Mouse (Mus musculus) spleen, postnatal 4 days (tissue): ENCODE measurements at regions not wholly inside any gene's neighbourhood (a gene's known extent, or its start where the extent isn't known, plus 50 kb on each side); places are given as distances from the start of the nearest gene placed in this dataset.

Experiments used
- DNase-seq, 2 experiments: peaks; one replicate each; pipeline ENCODE4 v3.0.0; 2022; ENCODE audit warnings: low spot score in 2 of 2

DNA sequence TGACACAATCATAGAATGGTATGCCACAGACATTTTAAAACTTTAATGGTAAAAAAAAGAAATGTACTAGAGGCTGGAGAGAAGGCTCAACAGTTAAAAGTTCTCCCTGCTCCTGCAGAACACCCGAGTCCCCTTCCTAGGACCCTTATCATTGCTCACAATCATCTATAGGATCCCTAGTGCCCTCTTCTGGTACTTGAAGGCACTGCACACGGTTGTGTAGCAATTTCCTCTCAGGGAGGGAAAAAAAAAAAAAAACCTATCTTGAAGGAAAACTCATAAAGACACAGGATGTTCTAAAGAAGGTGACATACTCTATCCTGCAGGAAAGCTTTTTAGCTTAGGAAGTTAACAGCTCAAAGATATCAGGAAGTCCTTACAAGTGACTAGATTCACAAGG is 154.4 kb upstream of the Lmcd1 start:
- no peak for DNase-seq

DNA sequence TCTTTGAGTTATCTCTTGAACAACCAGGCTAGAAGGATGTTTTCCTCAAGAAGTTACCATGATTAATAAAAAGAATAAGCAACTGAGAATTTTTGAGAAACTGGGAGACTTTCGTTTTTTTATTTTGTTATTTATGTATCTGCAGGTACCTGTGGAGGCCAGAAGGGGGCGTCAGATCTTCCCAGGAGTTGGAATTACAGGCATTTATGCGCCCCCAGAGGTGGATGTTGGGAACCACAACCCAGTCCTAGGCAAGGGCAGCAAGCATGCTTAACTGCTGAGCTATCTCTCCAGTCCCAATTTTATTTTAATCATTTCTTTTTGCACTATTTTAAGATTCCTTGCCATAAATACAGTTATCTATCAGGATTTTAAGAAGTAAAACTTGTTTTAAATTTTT is 140.0 kb upstream of the Lmcd1 start:
- no peak for DNase-seq

DNA sequence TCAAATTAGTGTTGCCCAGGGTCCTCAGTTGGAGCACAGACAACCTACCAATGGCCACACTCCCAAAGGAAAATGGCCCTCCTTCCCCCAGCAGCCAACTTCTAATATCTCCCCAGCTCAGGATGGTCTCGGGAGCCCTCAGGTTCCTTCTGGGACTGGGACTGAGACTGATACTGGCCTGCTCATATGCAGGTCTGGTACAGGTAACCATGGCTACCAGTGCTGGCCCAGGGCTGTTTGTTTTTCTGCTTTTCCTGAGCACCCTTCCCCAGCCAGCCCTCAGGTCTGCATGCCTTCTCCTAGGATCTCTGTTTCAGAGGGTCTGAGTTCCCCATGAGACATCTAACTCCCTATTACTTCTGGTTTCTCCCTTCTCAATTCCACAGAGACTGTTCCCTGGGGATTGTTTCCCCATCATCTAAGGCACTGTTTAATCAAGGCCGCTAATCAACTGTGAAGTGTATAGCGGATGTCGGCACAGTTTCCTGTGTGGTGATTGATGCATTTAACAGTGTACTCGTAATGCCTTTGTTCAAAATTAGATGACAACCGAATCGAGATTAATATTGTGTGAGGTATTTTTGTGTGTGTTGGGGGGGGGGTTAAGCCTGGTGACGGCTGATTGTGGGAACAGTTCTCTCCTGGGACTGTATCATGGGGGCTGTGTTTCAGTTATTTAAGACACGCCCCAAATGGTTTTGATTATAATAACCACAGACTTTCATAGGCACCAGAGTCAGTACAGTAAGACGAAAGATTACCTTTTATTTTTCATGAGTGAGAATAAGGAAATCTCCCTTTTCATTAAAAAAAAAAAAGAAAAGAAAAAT is 120.8 kb upstream of the Lmcd1 start:
- DNase-seq: no peak

DNA sequence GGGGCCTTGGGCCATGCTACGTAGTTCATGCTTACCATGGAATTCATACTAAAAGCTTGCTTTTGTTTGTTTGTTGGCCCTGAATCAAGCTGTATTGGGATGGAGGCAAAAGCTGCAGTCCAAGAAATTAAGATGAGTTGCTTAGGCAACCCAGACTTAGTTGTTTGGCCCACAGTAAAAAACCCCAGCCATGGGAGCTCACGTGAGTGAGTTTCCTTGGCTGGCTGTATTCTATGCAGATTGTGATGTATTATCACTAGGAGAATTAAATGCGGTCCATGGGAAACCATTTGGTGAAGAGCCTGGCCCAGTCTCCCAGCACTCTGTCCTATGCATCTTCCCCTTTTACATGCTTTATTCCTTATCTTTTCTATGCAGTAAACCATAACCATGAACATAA is 106.1 kb upstream of the Lmcd1 start:
- DNase-seq: no peak

DNA sequence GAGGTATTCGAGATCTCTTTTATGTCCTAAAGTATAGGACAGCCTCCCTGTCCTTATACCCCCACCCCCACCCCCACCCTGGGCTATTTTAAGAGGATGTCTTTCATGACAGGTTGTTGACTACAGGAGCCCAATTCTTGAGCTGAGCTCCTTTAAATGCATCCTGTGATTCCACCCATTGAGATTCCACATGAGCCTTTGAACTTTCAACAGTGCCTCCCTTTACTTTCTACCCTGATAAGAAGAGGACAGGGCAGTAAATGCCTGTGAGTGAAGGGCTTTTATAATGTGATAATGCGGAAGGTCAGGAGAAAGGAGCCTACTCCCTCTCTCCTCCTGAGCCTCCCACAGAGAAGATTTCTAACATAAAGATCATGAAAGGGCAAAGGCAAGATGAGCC is 97.2 kb upstream of the Lmcd1 start:
- no peak for DNase-seq

DNA sequence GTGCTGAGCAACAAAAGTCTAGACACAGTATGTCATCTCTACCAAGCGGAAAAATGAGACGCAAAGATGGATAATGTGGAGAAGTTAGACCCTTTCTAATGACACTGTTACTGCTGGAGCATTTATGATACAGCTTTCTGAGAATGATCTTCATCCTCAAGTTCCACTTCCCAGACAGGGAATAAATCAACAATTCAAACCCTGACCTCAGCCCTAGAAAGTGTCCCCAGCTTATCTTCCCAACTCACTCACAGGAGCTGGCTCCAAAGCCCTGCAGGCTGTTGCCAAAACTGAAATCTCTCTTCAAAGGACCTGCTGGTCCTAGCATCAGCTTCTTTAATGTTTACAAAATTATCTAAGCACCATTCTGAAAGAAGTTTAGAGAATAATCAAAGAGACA is 85.9 kb upstream of the Lmcd1 start:
- no peak for DNase-seq

DNA sequence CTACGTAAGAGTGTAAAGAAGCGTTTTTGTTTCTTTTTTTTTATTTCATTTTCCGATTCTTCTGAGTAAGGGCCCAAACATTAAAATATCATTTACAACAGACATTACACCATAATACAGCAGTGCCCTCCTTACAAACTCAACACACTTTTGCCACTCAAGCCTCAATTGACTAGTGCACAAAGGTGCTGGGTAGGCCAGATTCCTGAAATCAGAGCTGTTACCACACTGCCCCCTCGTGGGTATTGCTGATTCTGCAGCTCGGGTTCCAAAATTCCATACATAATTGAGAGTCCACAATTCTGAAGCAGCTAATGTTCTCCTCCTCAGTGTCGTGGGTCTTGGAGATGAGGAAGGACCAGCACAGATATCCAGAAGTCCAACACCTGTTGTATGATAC is 82.5 kb upstream of the Lmcd1 start:
- DNase-seq: no peak

DNA sequence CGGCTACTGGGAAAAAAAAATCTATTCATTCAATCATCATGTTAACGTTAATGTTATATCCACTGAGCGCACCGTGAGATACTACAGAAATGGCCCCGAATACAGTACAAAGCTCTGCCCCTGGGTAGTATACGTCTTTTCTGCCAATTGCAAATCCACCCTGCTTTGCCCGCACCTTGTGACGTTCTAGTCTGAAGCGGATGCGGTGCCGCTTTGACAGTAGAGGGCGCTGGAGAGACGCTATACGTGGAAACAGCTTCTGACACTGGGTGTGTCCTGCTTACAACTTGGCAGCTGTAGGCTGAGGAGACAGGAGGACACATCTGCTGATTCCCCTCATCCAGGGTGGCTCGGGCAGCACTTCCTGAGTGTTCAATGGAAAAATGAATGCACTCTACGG is 76.1 kb upstream of the Lmcd1 start:
- peak; percentile 54 to 79 for DNase-seq

DNA sequence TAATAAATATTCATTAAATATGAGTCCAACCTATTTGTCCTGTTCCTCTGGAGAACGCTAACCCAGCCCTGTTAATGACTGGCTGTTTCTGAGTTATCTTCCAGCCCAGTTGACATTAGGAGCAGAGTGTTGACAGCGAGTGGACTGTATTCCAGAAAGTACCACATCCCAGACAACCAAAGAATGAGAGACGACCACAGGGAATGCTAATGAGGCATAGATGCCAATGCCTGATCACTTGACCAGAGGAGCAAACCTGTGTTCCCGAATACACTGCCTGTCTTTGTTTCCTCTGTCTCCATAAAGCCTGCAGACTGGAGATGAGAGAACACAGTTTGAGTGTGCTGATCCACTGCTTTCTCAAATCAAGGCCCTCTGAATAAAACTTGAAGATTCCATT is 74.3 kb upstream of the Lmcd1 start:
- no peak for DNase-seq

DNA sequence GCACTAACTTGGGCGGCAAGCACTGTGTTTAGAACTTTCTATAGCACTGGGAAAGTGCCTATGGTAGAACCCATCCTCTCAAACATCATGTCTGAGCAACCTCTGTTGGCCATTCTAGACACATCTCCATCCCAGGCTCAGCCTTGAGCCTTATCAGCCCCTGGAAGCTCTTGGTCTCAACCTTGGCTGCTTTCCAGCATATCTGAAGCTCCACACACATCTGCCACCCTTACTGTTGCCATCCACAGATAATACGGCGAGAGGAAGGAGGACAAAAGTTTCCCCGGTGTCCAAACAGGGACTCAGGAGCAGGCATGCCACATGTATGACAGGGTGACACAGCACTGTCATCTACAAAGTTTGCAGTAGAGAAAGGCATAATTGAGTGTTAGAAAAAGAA is 71.4 kb upstream of the Lmcd1 start:
- no peak for DNase-seq

DNA sequence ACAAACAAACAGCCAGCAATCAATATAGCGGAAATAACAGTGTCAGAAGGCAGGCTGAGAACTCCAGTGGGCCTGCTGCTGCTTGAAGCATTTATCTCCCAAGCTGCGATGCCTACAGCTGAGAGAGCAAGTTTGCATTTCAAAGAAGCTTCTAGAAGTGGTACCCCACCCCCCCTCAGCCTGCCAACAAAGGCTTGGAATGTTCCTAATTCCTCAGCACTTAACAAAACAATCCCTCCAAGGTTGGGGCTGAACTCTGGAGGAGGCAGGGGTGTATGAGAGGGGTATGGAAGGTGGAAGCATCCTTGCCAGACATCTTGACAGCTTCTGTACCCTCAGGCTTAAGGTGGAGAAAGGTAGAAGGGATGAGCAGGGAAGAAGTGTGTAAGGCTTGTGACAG is 70.2 kb upstream of the Lmcd1 start:
- no peak for DNase-seq

DNA sequence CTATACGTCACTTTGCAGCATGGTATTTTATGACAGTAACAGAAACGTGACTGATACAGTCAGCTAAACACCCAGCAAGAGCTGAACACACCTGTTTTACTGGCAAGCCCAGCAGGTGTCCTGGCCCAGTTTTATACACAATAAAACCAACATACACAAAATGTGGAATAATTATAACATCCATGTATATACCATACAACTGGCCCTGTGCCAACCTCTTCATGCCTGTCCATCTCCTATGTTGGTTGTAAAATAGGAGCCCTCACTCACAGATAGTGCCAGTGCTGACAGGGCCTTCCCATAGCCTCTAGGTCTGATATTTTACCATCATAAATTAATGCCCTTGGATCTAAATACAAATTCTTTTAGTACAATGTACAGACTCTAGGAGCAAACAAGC is 68.6 kb upstream of the Lmcd1 start:
- no peak for DNase-seq

DNA sequence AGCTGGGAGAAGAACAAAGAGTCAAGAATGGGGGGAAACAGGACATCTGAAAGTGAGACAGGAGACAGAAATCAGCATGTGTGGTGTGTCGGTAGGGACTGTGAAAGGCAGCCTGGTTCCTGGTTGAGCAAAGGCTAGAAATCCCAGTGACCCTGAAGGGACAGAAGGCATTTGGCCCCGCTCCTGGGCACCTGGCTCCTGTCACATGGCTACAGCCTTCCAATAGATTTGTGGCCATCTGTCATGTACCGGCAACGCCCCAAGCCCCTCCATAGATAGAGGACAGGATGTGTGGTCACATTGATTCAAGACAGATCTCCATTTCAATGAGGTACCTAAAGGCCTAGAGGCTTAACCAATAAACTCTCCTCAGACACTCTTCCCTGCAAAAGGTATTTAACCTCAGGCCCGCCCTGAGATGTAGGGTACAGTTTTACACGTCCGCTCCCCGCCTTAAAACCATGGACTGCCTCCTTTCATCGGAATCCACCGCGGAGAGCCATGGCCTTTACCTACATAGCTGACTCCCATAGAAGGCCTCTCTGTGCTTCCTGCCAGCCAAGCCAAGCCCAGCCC is 68.0 kb upstream of the Lmcd1 start:
- no peak for DNase-seq

DNA sequence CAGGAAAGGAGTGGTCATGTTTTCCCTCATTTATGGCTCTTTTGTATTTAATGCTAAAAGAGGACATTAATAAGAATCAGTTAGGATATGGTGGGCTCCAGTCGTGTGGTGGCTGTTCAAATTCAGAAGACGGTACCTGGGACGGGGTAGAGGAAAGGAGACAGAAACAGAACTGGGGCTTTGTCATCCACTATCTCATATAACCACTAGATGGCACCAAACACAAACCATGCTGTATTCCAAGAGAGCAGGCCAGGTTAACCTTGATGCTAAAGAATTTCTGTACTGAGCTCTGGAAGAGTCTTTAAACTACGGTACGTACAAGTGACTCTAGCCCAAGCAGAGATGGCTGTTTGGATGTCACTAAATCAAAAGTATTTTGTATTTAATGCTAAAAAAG is 66.3 kb upstream of the Lmcd1 start:
- no peak for DNase-seq

DNA sequence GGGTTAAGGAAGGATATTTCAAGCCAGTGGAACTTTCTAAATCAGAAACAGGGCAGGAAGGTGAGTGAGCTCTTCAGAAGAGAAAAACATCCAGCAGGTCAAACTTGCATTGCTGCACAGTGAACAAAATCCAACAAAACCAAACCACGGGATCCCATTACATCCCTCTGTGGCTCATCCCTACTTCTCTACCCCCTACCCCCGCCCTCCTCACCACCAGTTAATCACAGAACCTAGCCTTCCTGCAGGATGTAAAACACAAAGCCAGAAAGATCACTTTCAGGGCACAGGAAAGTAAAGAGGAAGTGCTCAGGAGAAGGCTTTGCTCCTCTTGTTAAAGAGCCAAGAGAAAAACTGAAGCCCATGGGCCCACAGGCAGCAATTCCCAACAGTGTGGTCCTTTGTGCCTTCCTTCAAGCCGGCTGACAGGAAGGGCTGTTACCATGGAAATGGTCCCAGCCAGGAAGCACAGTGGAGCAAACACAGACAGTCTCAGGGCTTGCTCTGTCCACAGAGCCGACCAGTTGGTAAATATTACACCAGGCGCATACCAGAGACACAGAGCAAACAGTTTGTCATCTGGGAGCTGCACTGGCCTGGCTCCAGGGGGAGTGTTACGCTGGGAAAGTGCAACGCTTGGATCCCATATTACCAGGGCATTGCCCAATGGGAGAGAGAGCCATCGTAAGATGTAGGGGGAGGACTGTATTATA is 63.2 kb upstream of the Lmcd1 start:
- no peak for DNase-seq

DNA sequence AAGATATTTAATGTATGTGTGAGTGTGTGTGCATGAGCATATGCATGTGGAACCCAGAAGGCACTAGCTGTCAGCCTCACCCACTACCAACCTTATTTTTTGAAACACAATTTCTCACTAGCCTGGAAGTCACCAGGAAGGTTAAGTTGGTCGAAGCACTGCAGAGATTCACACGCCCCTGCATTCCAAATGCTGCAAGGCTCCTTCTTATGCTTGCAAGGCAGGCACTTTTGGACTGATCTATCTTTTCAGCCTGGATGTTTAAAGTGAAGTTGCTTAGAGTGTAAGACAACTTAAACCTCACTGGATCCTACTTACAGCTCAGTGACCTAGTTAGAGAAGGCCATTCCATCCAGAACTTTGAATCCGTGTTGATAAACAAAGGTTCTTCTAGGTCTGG is 56.7 kb upstream of the Lmcd1 start:
- DNase-seq: no peak

DNA sequence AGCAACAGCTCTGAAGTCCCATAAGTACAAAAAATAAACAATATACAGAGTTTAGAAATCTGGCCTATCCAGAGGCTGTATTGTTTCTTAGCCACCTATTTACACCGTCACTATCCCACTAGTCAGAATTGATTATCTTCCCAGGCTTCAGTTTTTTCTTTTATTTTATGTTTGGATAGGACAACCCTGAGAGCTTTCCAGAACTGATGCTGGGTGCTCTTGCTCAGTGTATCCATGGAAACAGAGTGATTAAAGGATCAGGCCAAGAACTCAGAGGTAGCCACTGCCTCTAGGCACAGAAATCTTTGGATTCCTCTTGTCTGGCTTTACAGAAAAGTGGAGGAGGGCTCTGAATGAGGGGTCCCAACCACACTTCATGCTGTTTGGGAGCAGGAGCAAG is 55.3 kb upstream of the Lmcd1 start:
- no peak for DNase-seq

DNA sequence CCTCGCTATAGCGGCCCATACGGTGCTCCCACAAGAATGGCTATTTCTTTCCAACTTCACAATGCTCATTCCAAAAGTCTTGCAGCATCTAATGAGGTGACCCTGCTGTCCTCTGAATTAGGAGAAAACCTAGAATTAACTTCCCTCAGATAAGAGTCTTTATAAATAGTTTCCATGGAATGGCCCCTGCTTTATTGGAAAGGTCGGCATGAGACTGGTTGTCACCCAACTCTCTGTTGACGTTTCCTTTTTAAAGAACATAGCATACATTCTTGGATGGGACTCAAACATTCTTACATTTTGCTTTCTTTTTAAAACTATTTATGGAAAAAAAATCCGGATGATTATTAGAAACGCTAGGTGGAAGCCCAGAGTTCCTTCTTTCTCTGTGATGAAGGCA is 53.9 kb upstream of the Lmcd1 start:
- no peak for DNase-seq

DNA sequence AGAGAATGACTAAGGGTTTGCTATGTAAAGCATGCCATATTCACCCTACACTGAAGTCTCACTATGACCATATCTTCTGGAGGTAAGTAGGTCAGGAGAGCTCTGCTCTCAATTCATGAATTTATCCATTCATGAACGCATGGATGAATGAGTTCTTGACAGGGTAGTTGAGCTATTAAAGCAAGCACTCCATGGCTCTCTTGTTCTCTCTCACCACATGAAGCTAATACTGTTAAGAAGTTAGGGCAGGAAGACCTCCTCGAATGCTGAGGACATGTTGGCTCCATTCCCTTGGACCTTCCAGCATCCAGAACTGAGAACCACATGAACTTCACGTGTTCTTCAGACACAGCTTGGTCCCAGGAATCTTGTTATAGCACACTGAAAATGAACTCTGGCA is 53.4 kb upstream of the Lmcd1 start:
- no peak for DNase-seq

DNA sequence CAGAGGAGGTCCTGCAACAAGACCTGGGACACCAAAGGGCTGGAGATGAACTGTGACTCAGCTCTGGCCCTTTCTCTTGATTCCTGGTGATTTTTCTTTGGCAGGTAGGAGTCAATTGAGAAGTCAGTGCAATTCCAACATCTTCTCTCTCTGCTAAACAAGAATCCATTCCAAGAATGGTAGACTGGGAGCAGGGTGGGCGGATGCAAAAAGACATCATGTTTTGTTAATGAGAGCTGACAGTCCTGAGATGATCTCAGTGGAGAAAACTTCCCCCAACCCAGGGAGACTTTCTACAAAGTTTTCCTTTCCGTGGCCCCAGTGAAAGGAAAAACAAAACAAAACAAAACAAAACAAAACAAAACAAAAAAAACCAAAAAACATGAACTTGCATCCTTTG is 52.2 kb upstream of the Lmcd1 start:
- DNase-seq: no peak

DNA sequence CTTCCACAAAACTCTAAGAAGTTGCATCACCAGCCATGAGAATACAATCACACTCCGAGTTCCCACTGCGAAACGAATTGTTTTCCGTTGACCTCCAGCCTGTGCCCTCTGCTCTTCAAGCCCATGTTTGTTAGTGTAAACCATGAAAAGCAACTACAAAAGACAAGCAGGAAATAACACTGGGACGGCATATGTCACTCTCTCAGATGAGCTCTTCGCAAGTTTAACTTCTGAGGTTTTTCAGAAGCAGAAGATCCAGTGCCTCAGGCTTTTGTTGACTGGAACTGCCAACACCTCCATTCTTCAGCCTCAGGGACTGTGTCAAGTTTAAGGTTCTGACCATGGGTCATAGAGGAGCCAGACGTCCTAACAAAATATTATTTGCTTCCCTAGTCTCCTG is 50.2 kb upstream of the Lmcd1 start:
- DNase-seq: no peak
